Mouse (Mus musculus) erythroblast, embryonic 14.5 days (primary cell): ENCODE data around the gene Papolb. TPM values are rescaled to one million over a fixed set of nuclear protein-coding genes. Genes with fewer than 3 reads are reported as not detected.

Experiments
- H3K27me3 ChIP-seq: 2 replicates; pipeline ENCODE4 v1.6.1; 2012; ENCODE audit warnings: inconsistent platforms; ENCODE audit not compliant: control insufficient read depth
- H3K36me3 ChIP-seq: 2 replicates; pipeline ENCODE4 v1.6.1; 2012; ENCODE audit warnings: mild to moderate bottlenecking, inconsistent platforms; ENCODE audit not compliant: control insufficient read depth
- H3K4me1 ChIP-seq: 2 replicates; pipeline ENCODE4 v1.6.1; 2012; ENCODE audit warnings: inconsistent platforms; ENCODE audit not compliant: control insufficient read depth
- H3K4me3 ChIP-seq: replicated peaks from 2 replicates; pipeline ENCODE3; 2012; ENCODE audit warnings: moderate library complexity, mild to moderate bottlenecking, inconsistent platforms
- H3K9me3 ChIP-seq: 2 replicates; pipeline ENCODE4 v1.6.1; 2012; ENCODE audit warnings: low read length, inconsistent platforms, mixed read lengths; ENCODE audit not compliant: control insufficient read depth
- GATA1 ChIP-seq: IDR thresholded peaks from 2 replicates; pipeline ENCODE4 v1.6.1; 2012; ENCODE audit warnings: low read length, inconsistent platforms, mixed read lengths
- TAL1 ChIP-seq: IDR thresholded peaks from 3 replicates; pipeline ENCODE4 v1.6.1; 2012; ENCODE audit warnings: low read length, inconsistent platforms, mixed read lengths
- polyA plus RNA-seq: library from polyadenylated mRNA; stranded (reverse); fragments of >175 nt; gene quantifications from 2 replicates; pipeline ENCODE4 v1.2.3, GENCODE M21; 2012

Gene Papolb
- not detected in 2 replicates for polyA plus RNA-seq

DNA sequence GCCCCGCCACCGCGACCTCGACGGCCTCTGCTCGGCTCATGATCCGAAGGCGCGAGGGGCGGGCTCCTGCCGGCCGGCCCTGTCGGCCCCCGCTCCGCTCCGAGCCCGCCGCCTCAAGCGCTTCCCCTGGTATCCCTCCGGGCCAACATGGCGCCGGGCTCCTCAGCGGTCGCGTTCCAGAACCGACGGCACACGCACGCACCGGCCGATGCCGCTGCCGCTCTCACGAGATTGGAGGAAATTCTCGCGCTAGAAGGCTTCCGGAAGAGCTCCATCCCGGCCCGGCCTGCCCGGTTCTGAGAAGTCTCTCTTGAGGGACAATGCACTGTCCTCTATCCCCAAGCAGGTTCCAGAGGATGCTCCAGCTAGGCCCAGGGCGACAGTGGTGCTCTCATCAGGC, at the start of gene Papolb:
TSS of gene Papolb (minus strand) at position 162 of the 400 bp plus-strand sequence.
- Histone ChIP-seq H3K4me1 (no peaks in the 10 kb centered on the region), H3K4me3 (no peak within 1 kb of the TSS), H3K9me3 (0 out of 2 replicates have a peak, but pooled peaks cover 2% of the 10 kb centered on the region), H3K27me3 (peaks cover 39% of the 10 kb centered on the region), H3K36me3 (no peaks in the 10 kb centered on the region)
- TF ChIP-seq GATA1 (no peak), TAL1 (no peak)

DNA sequence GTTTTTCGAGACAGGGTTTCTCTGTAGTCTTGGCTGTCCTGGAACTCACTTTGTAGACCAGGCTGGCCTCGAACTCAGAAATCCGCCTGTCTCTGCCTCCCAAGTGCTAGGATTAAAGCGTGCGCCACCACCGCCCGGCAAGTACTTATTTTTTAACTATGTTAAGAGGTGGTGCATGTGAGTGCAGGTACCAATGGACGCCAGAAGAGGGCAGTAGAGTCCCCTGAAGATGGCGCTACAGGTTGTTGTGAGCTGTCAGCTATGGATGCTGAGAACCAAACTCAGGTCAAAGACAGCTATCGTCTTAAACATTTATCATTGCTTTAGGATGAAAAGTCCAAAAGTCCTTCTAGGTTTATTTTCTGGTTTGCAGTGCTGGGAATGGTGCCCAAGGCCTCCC, 48.3 kb upstream of the Papolb start:
- Histone ChIP-seq H3K27me3 (no peaks in the 10 kb centered on the region), H3K4me1 (no peaks in the 10 kb centered on the region), H3K36me3 (peaks cover 5% of the 10 kb centered on the region; the same call in 1 of the 2 replicates), H3K9me3 (peaks cover 8% of the 10 kb centered on the region), H3K4me3 (no peak overlapping the region)
- TF ChIP-seq TAL1 (no peak), GATA1 (no peak)

DNA sequence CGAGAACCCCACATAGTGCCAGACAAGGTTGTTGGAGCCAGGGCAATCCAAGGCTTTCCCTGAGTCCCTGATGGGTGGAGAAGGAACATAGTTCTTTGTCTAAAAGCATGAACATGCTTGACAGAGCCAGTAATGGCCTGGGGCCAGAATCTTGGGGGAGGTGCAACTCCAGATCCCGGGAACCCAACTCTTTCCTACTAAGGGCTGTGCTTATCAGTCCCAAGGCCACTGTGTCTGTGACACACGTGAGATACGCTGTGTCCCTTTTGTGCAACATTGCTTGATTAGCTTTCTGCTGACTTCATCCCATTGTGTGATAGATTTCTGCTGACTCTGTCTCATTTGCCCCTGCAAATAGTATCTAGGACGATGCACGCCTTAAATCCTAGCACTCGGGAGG, 47.0 kb upstream of the Papolb start:
- Histone ChIP-seq H3K27me3 (no peaks in the 10 kb centered on the region), H3K9me3 (peaks cover 12% of the 10 kb centered on the region), H3K4me1 (no peaks in the 10 kb centered on the region), H3K4me3 (no peak overlapping the region), H3K36me3 (peaks cover 7% of the 10 kb centered on the region; the same call in 1 of the 2 replicates)
- TF ChIP-seq GATA1, result no peak
- no peak for TF ChIP-seq TAL1

DNA sequence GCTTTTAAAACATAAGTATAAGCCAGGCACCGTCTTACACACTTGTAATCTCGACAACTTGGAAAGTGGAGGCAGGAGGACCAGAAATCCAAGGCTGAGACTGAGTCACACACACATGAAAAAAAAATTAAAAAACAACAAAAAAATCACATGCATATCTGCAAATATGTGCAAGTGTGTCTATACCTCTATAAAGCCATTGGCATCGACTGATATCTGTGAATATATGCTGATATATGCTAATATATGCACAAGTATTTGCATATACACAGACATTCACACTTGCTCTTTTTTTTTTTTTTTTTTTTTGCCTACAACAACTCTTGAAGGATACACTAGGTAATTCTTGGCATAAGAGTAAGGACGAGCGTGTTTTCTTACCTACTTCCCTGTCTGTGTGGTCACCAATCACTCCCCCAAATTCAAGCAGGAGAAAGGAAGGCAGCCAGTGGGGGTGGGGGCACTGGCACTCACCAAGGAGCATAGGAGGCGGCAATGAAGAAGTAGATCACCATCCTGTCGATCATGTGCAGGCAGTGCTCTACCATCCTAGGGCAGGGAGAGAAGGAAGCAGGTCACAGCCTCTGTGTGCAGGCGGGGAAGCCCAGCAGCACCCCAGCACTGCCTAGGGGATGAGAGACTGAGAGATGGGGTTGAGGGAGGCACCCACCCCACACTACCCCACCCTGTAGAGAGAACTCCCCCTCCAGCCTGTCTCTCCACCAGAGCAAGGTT, 44.6 kb upstream of the Papolb start:
- no peaks in the 10 kb centered on the region for H3K4me1 ChIP-seq
- H3K9me3 ChIP-seq, result peaks cover 12% of the 10 kb centered on the region
- peaks cover 7% of the 10 kb centered on the region; the same call in 1 of the 2 replicates for H3K36me3 ChIP-seq
- H3K4me3 ChIP-seq, result no peak overlapping the region
- TF ChIP-seq GATA1 (no peak), TAL1 (no peak)
- no peaks in the 10 kb centered on the region for H3K27me3 ChIP-seq

DNA sequence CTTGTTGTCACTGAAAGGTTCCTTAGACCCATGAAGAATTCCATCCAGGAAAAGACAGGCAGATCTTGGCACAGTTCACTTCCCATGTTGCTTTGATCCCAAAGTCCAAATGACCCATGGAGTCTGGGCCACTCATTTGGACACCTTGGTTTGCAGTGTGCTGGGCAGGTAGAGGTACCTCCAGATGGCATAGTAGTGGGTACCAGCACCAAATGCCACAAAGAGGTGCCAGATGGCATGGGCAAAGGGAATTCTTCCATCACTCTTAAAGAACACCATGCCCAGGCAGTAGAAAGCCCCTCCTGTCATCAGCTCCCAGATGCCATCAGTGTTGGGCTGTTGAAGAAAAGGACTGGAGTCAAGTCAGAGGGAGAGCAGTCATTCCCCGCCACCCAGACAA, 34.7 kb upstream of the Papolb start:
- peaks cover 2% of the 10 kb centered on the region; the same call in 1 of the 2 replicates for H3K36me3 ChIP-seq
- TF ChIP-seq TAL1, result no peak
- TF ChIP-seq GATA1, result no peak
- no peaks in the 10 kb centered on the region for H3K4me1 ChIP-seq
- H3K4me3 ChIP-seq, result no peak overlapping the region
- no peaks in the 10 kb centered on the region for H3K27me3 ChIP-seq
- H3K9me3 ChIP-seq, result peaks cover 25% of the 10 kb centered on the region

DNA sequence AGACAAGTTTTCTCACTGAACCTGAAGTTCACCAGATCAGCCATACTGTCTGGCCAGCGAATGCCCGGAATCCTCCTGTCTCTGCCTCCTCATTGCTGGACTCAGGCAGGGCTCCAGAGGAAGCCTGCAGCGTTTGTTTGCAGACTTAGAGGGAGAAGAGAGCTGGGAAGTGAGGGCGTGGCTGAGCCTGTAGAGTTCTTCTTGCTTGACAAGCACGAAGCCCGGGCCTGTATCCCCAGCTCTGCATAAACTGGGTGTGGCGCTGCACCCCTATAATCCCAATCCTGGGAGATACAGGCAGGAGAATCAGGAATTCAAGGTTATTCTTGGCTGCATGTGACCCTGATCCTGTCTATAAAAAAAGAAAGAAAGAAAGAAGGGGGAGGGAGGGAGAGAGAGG, 30.4 kb upstream of the Papolb start:
- Histone ChIP-seq H3K27me3 (no peaks in the 10 kb centered on the region), H3K9me3 (no peaks in the 10 kb centered on the region)
- no peak for TF ChIP-seq TAL1
- TF ChIP-seq GATA1, result no peak

DNA sequence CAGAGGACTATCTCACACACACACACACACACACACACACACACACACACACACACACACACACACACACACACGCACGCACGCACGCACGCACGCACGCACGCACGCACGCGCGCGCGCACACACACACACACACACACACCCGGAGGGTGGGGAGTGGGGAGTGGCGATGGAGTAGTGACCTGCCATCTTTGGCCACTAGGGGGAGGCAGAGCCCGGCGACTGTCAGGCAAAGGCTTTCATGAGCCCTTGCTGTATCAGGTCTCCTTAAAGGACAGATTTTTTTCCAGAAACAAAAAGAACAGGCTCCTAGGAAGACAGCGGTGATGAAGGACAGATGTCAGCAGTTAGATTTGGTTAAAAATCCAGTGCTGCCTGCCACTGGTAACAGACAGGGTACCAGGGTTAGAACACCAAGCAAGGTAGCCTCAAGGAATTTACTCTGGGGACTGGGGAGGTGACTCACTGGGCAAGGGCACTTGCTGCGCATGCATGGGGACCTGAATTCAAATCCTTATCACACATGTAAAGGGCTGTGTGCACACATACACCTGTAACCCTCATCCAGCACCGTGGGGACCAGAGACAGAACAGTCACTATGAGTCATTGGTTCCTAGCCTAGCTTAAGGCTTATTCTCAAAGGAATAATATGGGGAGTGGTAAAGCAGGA, 27.7 kb upstream of the Papolb start:
- no peaks in the 10 kb centered on the region; the same call in 1 of the 2 replicates for H3K36me3 ChIP-seq
- no peaks in the 10 kb centered on the region for H3K4me1 ChIP-seq
- H3K27me3 ChIP-seq, result no peaks in the 10 kb centered on the region
- H3K9me3 ChIP-seq, result no peaks in the 10 kb centered on the region
- H3K4me3 ChIP-seq, result no peak overlapping the region
- TF ChIP-seq GATA1, result no peak
- TF ChIP-seq TAL1, result no peak

More for the DNA sequence above, 30.4 kb upstream of the Papolb start:
- Histone ChIP-seq H3K4me1 (no peaks in the 10 kb centered on the region), H3K36me3 (no peaks in the 10 kb centered on the region; the same call in 1 of the 2 replicates), H3K4me3 (no peak overlapping the region)

DNA sequence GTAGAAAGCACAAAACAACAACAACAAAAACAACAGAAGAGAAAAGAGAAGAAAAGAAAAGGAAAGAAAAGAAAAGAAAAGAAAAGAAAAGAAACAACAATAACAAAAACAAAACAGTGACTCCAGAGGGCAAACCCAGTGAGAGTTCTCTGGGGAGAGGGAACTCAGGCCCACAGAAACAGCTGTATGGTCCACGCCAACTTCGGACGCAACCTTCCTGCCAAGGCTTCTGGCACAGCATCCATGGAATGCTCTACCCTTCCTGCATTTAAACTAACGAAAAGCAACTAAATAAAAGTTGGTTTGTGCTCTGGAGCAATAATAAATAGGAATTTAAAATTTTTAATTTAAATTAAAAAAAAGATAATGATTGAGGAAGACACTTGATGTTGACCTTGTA, 26.8 kb upstream of the Papolb start:
- Histone ChIP-seq H3K27me3 (no peaks in the 10 kb centered on the region), H3K9me3 (no peaks in the 10 kb centered on the region), H3K36me3 (no peaks in the 10 kb centered on the region), H3K4me3 (no peak overlapping the region), H3K4me1 (no peaks in the 10 kb centered on the region)
- no peak for TF ChIP-seq GATA1
- TF ChIP-seq TAL1, result no peak

DNA sequence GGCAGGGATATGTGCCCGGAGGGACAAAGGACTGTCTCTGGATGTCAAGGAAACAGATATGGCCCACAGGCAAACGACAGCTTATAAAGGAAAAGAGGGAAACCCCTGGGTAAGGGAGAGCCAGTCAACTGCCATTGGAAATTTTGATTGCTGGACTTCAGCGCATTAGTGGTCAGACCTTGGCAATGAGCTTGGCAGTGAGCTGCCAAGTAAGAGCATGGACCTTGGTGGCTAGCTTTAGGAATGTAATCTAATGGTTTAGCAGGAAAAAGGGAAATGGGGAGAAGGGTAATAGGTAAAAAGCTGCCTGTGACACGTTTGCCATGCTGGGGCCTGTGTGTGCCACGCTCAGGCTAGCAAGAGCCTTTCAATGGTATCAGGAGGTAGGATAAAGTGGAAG, 26.0 kb upstream of the Papolb start:
- H3K4me3 ChIP-seq, result no peak overlapping the region

More for the DNA sequence above, 26.0 kb upstream of the Papolb start:
- H3K9me3 ChIP-seq, result peaks cover 5% of the 10 kb centered on the region
- H3K27me3 ChIP-seq, result peaks cover 5% of the 10 kb centered on the region
- H3K4me1 ChIP-seq, result peaks cover 5% of the 10 kb centered on the region
- no peak for TF ChIP-seq TAL1
- no peak for TF ChIP-seq GATA1
- no peaks in the 10 kb centered on the region for H3K36me3 ChIP-seq
